Mouse (Mus musculus) stomach, embryonic 15.5 days (tissue): ENCODE measurements around the gene Foxd3. TPM values are rescaled to one million over a fixed set of nuclear protein-coding genes. Genes with fewer than 3 reads are reported as not detected.

Source experiments
- microRNA-seq: library from miRNA; unstranded; fragments of <30 nt; microRNA quantifications from one replicate; pipeline ENCODE4, GENCODE M21; 2016
- polyA plus RNA-seq: library from polyadenylated mRNA; unstranded; fragments of >200 nt; fragmentation: Nextera tagmentation; extraction: Ambion mirVana; gene quantifications from 2 replicates; pipeline ENCODE4 v1.2.1, GENCODE M21; 2015

Gene Foxd3
- polyA plus RNA-seq, 1 experiment from 2014 or later, result 1.4 TPM

Small RNAs within 50 kb of the gene (microRNA-seq; reads per million reads assigned to microRNA genes)
- gene Gm23366, result not detected

Other genes with a start within 250 kb of the Foxd3 start
- 19.3 and 23.0 TPM in 2 replicates for gene Alg6, start 59.4 kb downstream of the Foxd3 start, polyA plus RNA-seq
- 15.8 and 18.6 TPM in 2 replicates for gene Efcab7, start 172.9 kb downstream of the Foxd3 start, polyA plus RNA-seq